13 mouse cellular contexts compared by ENCODE assay signal in the genomic region with DNA sequence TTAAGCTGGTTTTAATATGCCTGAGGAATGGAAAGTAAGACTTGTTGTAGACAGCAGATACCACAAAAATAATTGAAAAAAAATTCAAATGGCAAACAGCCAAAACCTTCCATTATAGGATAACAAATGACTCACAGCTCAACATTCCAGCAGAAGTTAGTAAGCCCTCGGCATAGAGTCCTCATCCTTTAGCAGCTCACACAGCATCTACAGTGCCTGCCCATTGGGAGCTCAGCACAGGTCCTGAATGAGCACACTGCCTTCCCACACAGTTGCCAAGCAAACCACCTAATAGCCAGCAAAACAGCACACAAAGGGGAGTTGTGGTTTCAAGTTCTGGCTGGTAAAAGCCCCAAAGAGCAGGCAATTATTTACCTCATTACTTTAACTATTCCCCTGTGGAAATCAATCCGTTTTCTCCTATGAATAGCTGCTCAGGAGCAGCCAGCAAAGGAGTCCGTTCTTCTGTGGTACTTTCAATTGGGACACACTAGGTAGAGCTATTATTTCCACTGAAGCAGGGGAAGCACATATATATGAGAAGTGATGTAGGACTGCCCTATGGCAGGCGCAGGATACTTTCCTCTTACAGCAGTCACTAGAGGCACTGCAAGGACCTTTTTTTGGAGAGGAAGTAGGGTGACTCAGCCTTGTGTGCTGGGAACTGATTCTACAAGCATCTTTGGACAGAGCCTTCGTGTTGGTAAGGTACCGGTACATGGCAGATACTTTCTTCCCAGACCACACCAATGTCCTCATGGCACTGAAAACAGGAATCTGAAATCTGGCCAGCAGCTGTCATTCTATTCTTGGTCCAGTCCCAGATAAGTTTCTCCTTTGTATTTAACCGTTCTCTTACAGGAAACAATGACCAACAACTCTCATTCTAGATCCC. TPM values are rescaled to one million over a fixed set of nuclear protein-coding genes. Genes with fewer than 3 reads are reported as not detected.
DNase-seq lines count a peak whose midpoint lies in the region; ATAC-seq and TF ChIP-seq lines count a peak whose summit lies in the region.
"Had no signal": no experiment of that assay in that cellular context is flagged by ENCODE, and none has a peak within 500 bp of the region (broad histone marks: within the 10 kb centered on the region; RNA-seq: fewer than 3 reads in every experiment).

No protein-coding gene starts in this region.

- intact Hi-C loops in left cerebral cortex, postnatal 36 days (cut with DNase I): no loop called here

- ATAC-seq in frontal cortex, adult (ENCODE audit: low TSS enrichment): peak; percentile 42; the same call in 1 of the 2 replicates
- ATAC-seq in neural tube, embryonic 13.5 days (ENCODE audit: low read depth): peak; percentile 56; the same call in 1 of the 2 replicates
- ATAC-seq in heart, embryonic 13.5 days (ENCODE audit: extremely low read depth, insufficient number of reproducible peaks, low FRiP score, low TSS enrichment): no peak
- ATAC-seq in stomach, postnatal 0 days (ENCODE audit: low FRiP score, low TSS enrichment): peak; percentile 60; the same call in 1 of the 2 replicates
- ATAC-seq: inflammation-experienced regulatory T-cells, adult 6 months had no signal

- DNase-seq in frontal cortex, adult 2 months (ENCODE audit: extremely low spot score in 1 of 2, low spot score in 1 of 2): no peak
- no peak for DNase-seq in neural tube, embryonic 10.5 days (ENCODE audit: extremely low spot score, low spot score)
- no peak for DNase-seq in stomach, postnatal 0 days (ENCODE audit: low spot score)
- no peak for DNase-seq in left cerebral cortex, postnatal 36 days (ENCODE audit: low spot score in 2 of 2)
- DNase-seq in adrenal gland, adult 18-20 months (ENCODE audit: low spot score in 2 of 2): no peak
- DNase-seq: gastrocnemius, postnatal 25 days; left cerebral cortex, postnatal 4 days had no signal

- H3K4me1 ChIP-seq in neural tube, embryonic 13.5 days (replicated peaks): peaks cover 13% of the 10 kb centered on the region
- H3K4me1 ChIP-seq in heart, embryonic 13.5 days: peaks cover 27% of the 10 kb centered on the region
- H3K4me1 ChIP-seq in stomach, postnatal 0 days (replicated peaks; ENCODE audit: control insufficient read depth, insufficient read depth): no peaks in the 10 kb centered on the region
- H3K4me1 ChIP-seq: stomach, embryonic 15.5 days had no signal

- 62% methylated on average over 7 of the region's 7 CpGs for WGBS in neural tube, embryonic 13.5 days
- 46% methylated on average over 7 of the region's 7 CpGs for WGBS in heart, embryonic 13.5 days
- 64% methylated on average over 7 of the region's 7 CpGs for WGBS in stomach, postnatal 0 days

- H3K4me3 ChIP-seq in neural tube, embryonic 13.5 days: no peak overlapping the region
- H3K4me3 ChIP-seq in heart, embryonic 13.5 days: no peak overlapping the region
- H3K4me3 ChIP-seq in stomach, postnatal 0 days (ENCODE audit: low read depth, low read length): no peak overlapping the region
- H3K4me3 ChIP-seq: stomach, embryonic 15.5 days had no signal

- H3K27ac ChIP-seq in neural tube, embryonic 13.5 days (replicated peaks): 0 out of 2 replicates have a peak overlapping the region, but pooled peaks have one; percentile 7
- peak overlapping the region; percentile 77 for H3K27ac ChIP-seq in heart, embryonic 13.5 days (replicated peaks)
- H3K27ac ChIP-seq in stomach, postnatal 0 days (replicated peaks): no peak overlapping the region
- H3K27ac ChIP-seq: macrophage; stomach, embryonic 15.5 days had no signal

- no peak for TF ChIP-seq EP300 in stomach, postnatal 0 days (optimal IDR thresholded peaks at IDR 0.05)

- H3K9ac ChIP-seq in neural tube, embryonic 13.5 days: no peak overlapping the region
- no peak overlapping the region for H3K9ac ChIP-seq in heart, embryonic 13.5 days
- no peak overlapping the region for H3K9ac ChIP-seq in stomach, postnatal 0 days (ENCODE audit: low read length)
- H3K9ac ChIP-seq: stomach, embryonic 15.5 days had no signal

- no peaks in the 10 kb centered on the region for H3K9me3 ChIP-seq in neural tube, embryonic 13.5 days
- H3K9me3 ChIP-seq in heart, embryonic 13.5 days: no peaks in the 10 kb centered on the region
- H3K9me3 ChIP-seq in stomach, postnatal 0 days (ENCODE audit: control insufficient read depth, low read length): no peaks in the 10 kb centered on the region
- H3K9me3 ChIP-seq: stomach, embryonic 15.5 days had no signal

- TF ChIP-seq CTCF in stomach, postnatal 0 days (IDR thresholded peaks at IDR 0.05; ENCODE audit: low read depth): no peak

- no peak overlapping the region for H3K4me2 ChIP-seq in neural tube, embryonic 13.5 days
- H3K4me2 ChIP-seq in heart, embryonic 13.5 days: peak overlapping the region; percentile 9; the same call in 1 of the 2 replicates
- H3K4me2 ChIP-seq in stomach, postnatal 0 days (replicated peaks; ENCODE audit: low read depth): no peak overlapping the region
- H3K4me2 ChIP-seq: stomach, embryonic 15.5 days had no signal

- H3K27me3 ChIP-seq in neural tube, embryonic 13.5 days: no peaks in the 10 kb centered on the region; the same call in 1 of the 2 replicates
- no peaks in the 10 kb centered on the region for H3K27me3 ChIP-seq in heart, embryonic 13.5 days (replicated peaks)
- no peaks in the 10 kb centered on the region for H3K27me3 ChIP-seq in stomach, postnatal 0 days (ENCODE audit: control insufficient read depth, insufficient read depth, low read length)
- H3K27me3 ChIP-seq: stomach, embryonic 15.5 days had no signal

- peaks cover 36% of the 10 kb centered on the region for H3K36me3 ChIP-seq in neural tube, embryonic 13.5 days
- H3K36me3 ChIP-seq in heart, embryonic 13.5 days: peaks cover 44% of the 10 kb centered on the region
- H3K36me3 ChIP-seq in stomach, postnatal 0 days (ENCODE audit: control insufficient read depth, insufficient read depth, low read length): peaks cover 21% of the 10 kb centered on the region

RNA-seq across cellular contexts. Expression of gene Ppp2r1b, which starts 55.2 kb away (rescaled TPM):
- polyA plus RNA-seq in frontal cortex, adult 2 months (2012; rRNA removed): 14.0 and 16.8 TPM in 2 replicates
- polyA plus RNA-seq in neural tube, embryonic 13.5 days (2015; fragmentation: Nextera tagmentation; extraction: Ambion mirVana): 52.0 and 57.6 TPM in 2 replicates
- 46.3 and 48.6 TPM in 2 replicates for polyA plus RNA-seq in heart, embryonic 13.5 days (2015; fragmentation: Nextera tagmentation; extraction: Ambion mirVana)
- polyA plus RNA-seq in stomach, postnatal 0 days (2015; fragmentation: Nextera tagmentation; extraction: Ambion mirVana): 32.6 and 33.2 TPM in 2 replicates
- total RNA-seq in left cerebral cortex, postnatal 36 days (2021): 10 to 100 TPM; 13.6 to 15.4 TPM
- total RNA-seq in adrenal gland, adult 18-20 months (2021): 10 to 100 TPM; 44.3 to 64.2 TPM
